Mouse (Mus musculus): ENCODE measurements around the gene Ap3b1. TPM values are rescaled to one million over a fixed set of nuclear protein-coding genes. Genes with fewer than 3 reads are reported as not detected.

Gene Ap3b1
- polyA plus RNA-seq, 1 experiment from 2014 or later = 15.7 TPM

DNA sequence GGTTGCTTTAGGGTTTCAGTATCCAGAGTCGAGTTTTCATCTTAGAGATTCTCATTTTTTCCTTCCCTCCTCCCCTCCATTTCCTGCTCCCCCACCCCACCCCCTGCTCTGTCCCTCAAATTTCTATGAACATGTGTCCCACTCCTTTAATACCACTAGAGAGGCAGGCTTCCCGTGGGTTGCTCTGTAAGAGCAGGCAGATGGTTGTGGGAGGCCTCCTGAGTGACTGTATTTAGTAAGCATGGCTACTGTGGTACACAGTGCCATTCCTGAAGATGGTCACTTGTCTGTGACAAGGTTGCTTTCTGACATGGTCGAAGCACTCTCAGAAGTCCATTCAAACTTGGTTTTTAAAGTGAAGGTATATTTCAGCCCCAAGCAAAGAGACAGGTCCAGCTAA, 147.7 kb downstream of the Ap3b1 start:
- Histone ChIP-seq H3K9ac (ENCODE audit: low read depth, low read length) (no peak overlapping the region), H3K4me2 (ENCODE audit: low read depth, low read length) (no peak overlapping the region), H3K36me3 (ENCODE audit: control insufficient read depth, insufficient read depth) (no peaks in the 10 kb centered on the region), H3K9me3 (replicated peaks; ENCODE audit: control insufficient read depth, low read length) (no peaks in the 10 kb centered on the region), H3K4me1 (ENCODE audit: control insufficient read depth, low read depth, low read length) (no peaks in the 10 kb centered on the region), H3K27me3 (ENCODE audit: control insufficient read depth, insufficient read depth, low read depth, low read length) (no peaks in the 10 kb centered on the region), H3K4me3 (ENCODE audit: low read depth, low read length) (no peak overlapping the region), H3K27ac (ENCODE audit: low read length) (no peak overlapping the region)
- WGBS (ENCODE audit: insufficient replicate concordance) = 66% methylated on average over 3 of the region's 3 CpGs
- ATAC-seq (ENCODE audit: low read depth) = no peak

DNA sequence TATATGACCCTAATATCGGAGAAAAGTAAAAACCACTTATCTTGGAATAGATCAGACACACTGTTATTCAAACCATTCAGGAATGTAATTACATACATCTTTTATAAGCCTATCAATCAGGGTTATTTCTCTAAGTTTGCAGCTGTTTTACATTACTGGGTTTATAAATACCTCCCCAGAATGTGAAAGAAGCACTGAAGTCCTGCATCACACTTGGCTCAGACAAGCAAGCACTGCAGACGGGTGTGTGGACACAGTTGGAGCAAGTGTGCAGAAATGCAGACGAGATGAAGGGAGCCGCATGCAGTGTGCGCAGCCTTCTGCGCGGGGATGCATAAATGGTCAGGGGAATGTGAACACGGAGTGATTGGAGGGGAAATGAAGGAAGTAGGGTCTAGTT, 149.6 kb downstream of the Ap3b1 start:
- WGBS (ENCODE audit: insufficient replicate concordance) = 85% methylated on average over 8 of the region's 8 CpGs
- ATAC-seq (ENCODE audit: low read depth) = no peak
- H3K4me3 ChIP-seq (ENCODE audit: low read depth, low read length) = no peak overlapping the region
- no peak overlapping the region for H3K4me2 ChIP-seq (ENCODE audit: low read depth, low read length)
- no peaks in the 10 kb centered on the region for H3K4me1 ChIP-seq (ENCODE audit: control insufficient read depth, low read depth, low read length)
- no peaks in the 10 kb centered on the region for H3K27me3 ChIP-seq (ENCODE audit: control insufficient read depth, insufficient read depth, low read depth, low read length)
- no peak overlapping the region for H3K27ac ChIP-seq (ENCODE audit: low read length)
- H3K36me3 ChIP-seq (ENCODE audit: control insufficient read depth, insufficient read depth) = no peaks in the 10 kb centered on the region
- no peak overlapping the region for H3K9ac ChIP-seq (ENCODE audit: low read depth, low read length)
- H3K9me3 ChIP-seq (replicated peaks; ENCODE audit: control insufficient read depth, low read length) = no peaks in the 10 kb centered on the region

DNA sequence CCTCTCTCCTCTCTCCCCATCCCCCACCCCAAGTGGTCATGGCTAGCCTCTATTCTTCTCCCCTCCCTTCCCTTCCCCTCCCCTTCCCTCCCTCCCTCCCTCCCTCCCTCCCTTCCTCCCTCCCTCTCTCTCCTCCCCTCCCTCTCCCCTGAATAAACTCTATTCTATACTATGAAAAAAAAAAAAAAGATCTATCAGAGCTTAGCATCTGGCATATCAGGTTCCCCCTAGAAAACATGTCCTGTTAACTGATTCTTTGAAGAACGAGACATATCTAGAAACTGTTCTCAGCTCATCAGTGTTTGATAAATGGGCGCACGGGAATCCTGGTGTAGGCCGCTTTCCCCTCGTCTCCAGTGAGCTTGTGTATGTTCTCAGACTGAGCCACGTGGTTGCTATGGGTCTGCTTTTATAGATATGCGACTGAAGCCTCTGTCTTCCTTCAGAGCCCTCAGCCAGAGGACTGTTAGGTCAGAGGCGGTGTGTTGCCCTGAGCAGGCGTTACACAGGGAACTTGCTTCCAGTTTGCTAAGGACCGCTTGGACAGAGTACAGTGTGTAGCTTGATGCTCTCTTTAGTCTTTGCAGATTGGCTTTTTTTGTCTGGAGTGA, 154.5 kb downstream of the Ap3b1 start:
- H3K4me3 ChIP-seq (ENCODE audit: low read depth, low read length) = no peak overlapping the region
- H3K9me3 ChIP-seq (replicated peaks; ENCODE audit: control insufficient read depth, low read length) = no peaks in the 10 kb centered on the region
- H3K27me3 ChIP-seq (ENCODE audit: control insufficient read depth, insufficient read depth, low read depth, low read length) = no peaks in the 10 kb centered on the region
- peak overlapping the region; percentile 2; the same call in 1 of the 2 replicates for H3K27ac ChIP-seq (ENCODE audit: low read length)
- 18% methylated on average over 10 of the region's 10 CpGs for WGBS (ENCODE audit: insufficient replicate concordance)
- ATAC-seq (ENCODE audit: low read depth) = peak; percentile 81
- no peak overlapping the region for H3K4me2 ChIP-seq (ENCODE audit: low read depth, low read length)
- peaks cover 9% of the 10 kb centered on the region for H3K4me1 ChIP-seq (ENCODE audit: control insufficient read depth, low read depth, low read length)
- H3K9ac ChIP-seq (ENCODE audit: low read depth, low read length) = no peak overlapping the region
- no peaks in the 10 kb centered on the region for H3K36me3 ChIP-seq (ENCODE audit: control insufficient read depth, insufficient read depth)

DNA sequence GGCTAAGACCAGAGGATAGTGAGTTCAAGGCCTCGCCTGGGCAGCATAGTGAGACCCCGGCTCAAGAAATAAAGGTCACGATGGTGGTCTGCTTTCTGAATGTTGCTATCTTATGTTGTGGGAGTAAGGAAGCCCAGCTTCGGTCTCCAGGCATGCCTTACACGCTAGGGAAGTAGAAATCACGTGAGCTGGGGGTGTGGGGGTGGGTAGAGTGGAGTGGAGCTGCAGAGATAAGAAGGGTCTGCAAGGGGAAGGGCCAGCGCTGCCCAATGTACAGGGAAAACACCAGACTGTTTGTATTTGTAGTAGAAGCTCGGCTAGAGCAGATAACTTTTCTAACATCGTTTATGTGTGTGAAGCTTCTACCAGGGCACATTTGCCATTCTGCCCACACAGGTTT, 155.1 kb downstream of the Ap3b1 start:
- Histone ChIP-seq H3K9ac (ENCODE audit: low read depth, low read length) (no peak overlapping the region), H3K27ac (ENCODE audit: low read length) (peak overlapping the region; percentile 40), H3K27me3 (ENCODE audit: control insufficient read depth, insufficient read depth, low read depth, low read length) (no peaks in the 10 kb centered on the region), H3K4me2 (ENCODE audit: low read depth, low read length) (no peak overlapping the region), H3K36me3 (ENCODE audit: control insufficient read depth, insufficient read depth) (no peaks in the 10 kb centered on the region), H3K9me3 (replicated peaks; ENCODE audit: control insufficient read depth, low read length) (no peaks in the 10 kb centered on the region), H3K4me3 (ENCODE audit: low read depth, low read length) (no peak overlapping the region), H3K4me1 (ENCODE audit: control insufficient read depth, low read depth, low read length) (peaks cover 9% of the 10 kb centered on the region)
- ATAC-seq (ENCODE audit: low read depth) = peak; percentile 73
- 25% methylated on average over 9 of the region's 9 CpGs for WGBS (ENCODE audit: insufficient replicate concordance)

DNA sequence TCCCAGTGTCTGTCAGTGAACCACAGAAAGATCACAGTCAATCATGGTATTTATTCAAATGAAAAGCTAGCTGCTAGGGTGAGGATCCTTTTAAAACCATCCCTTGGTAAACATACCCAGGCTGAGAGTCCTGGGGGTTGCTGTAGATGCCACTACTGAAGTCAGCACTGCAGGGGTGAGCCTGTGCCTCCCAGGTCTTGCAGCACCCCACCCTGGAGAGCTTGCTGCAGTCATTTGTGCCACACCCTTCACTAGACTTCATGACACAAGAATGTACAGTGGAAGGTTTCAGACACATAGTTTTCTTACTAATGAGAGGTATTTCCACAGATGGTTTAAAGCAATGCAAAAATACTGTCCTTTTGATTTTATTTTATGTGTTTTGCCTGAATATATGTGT, 156.2 kb downstream of the Ap3b1 start:
- Histone ChIP-seq H3K9me3 (replicated peaks; ENCODE audit: control insufficient read depth, low read length) (no peaks in the 10 kb centered on the region), H3K27ac (ENCODE audit: low read length) (no peak overlapping the region), H3K4me2 (ENCODE audit: low read depth, low read length) (0 out of 2 replicates have a peak overlapping the region, but pooled peaks have one; percentile 5), H3K9ac (ENCODE audit: low read depth, low read length) (no peak overlapping the region), H3K4me1 (ENCODE audit: control insufficient read depth, low read depth, low read length) (peaks cover 9% of the 10 kb centered on the region), H3K27me3 (ENCODE audit: control insufficient read depth, insufficient read depth, low read depth, low read length) (no peaks in the 10 kb centered on the region), H3K4me3 (ENCODE audit: low read depth, low read length) (no peak overlapping the region), H3K36me3 (ENCODE audit: control insufficient read depth, insufficient read depth) (no peaks in the 10 kb centered on the region)
- peak; percentile 55; the same call in 1 of the 2 replicates for ATAC-seq (ENCODE audit: low read depth)

DNA sequence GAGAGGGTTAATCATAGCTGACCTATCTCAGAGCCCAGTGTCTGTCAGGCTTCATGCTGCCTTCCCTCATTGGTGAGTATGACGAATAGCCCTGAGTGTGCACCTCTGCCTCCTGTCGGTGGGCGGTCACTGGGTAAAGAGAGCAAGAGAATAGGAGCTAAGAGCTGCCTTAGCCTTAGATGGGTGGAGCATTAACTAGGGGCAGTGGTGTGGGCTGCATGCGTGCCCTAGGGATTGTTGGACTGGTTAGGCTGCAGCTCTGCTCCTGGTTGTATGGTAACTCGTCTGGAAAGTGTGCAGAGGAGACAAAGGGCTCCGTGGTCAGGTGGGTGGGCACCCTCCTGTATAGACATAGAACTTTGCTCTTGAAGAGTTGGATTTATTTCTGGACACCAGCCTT, 157.8 kb downstream of the Ap3b1 start:
- Histone ChIP-seq H3K27ac (ENCODE audit: low read length) (no peak overlapping the region), H3K4me3 (ENCODE audit: low read depth, low read length) (no peak overlapping the region), H3K27me3 (ENCODE audit: control insufficient read depth, insufficient read depth, low read depth, low read length) (no peaks in the 10 kb centered on the region), H3K4me2 (ENCODE audit: low read depth, low read length) (no peak overlapping the region), H3K9me3 (replicated peaks; ENCODE audit: control insufficient read depth, low read length) (no peaks in the 10 kb centered on the region), H3K36me3 (ENCODE audit: control insufficient read depth, insufficient read depth) (no peaks in the 10 kb centered on the region), H3K9ac (ENCODE audit: low read depth, low read length) (no peak overlapping the region), H3K4me1 (ENCODE audit: control insufficient read depth, low read depth, low read length) (peaks cover 9% of the 10 kb centered on the region)
- no peak for ATAC-seq (ENCODE audit: low read depth)
- 60% methylated on average over 6 of the region's 6 CpGs for WGBS (ENCODE audit: insufficient replicate concordance)

DNA sequence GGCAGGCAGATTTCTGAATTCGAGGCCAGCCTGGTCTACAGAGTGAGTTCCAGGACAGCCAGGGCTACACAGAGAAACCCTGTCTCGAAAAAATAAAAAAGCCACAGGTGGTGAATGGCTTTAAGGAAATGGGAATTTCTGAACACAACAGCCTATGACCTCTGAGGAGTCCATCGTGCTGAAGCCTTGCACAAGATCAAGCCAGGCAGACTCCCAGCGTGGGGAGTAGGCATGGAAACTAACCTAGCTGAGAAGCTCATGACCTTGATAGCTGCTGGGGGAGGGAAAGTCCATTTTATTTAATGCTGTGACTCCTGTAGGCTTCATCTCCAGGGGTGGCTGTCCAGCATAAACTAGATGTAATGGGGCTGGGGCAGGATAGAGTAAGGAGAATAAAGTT, 159.4 kb downstream of the Ap3b1 start:
- Histone ChIP-seq H3K9me3 (replicated peaks; ENCODE audit: control insufficient read depth, low read length) (no peaks in the 10 kb centered on the region), H3K36me3 (ENCODE audit: control insufficient read depth, insufficient read depth) (no peaks in the 10 kb centered on the region), H3K4me1 (ENCODE audit: control insufficient read depth, low read depth, low read length) (peaks cover 9% of the 10 kb centered on the region), H3K4me2 (ENCODE audit: low read depth, low read length) (no peak overlapping the region), H3K4me3 (ENCODE audit: low read depth, low read length) (no peak overlapping the region), H3K9ac (ENCODE audit: low read depth, low read length) (no peak overlapping the region), H3K27me3 (ENCODE audit: control insufficient read depth, insufficient read depth, low read depth, low read length) (no peaks in the 10 kb centered on the region), H3K27ac (ENCODE audit: low read length) (no peak overlapping the region)
- no peak for ATAC-seq (ENCODE audit: low read depth)
- 73% methylated on average over 4 of the region's 4 CpGs for WGBS (ENCODE audit: insufficient replicate concordance)

DNA sequence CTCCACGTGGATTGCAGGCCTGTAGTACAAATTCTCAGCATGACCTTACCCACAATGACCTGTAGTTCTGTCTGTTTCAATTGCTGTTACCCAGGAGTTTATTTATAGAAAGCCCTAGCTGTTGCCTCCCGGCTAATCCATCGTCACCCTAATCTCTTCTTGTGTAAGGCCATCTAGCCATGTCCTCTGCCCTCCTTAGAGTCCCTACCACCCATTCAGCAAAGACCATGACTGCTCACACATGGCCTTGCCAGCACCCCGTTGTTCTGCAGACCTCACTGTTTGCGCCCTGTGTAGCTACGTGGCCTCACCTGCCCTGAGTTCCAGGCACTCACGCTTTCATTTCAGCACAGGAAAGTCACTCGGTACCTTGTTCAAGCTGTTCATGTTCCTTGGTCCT, 160.5 kb downstream of the Ap3b1 start:
- WGBS (ENCODE audit: insufficient replicate concordance) = 78% methylated on average over 8 of the region's 8 CpGs
- ATAC-seq (ENCODE audit: low read depth) = no peak

DNA sequence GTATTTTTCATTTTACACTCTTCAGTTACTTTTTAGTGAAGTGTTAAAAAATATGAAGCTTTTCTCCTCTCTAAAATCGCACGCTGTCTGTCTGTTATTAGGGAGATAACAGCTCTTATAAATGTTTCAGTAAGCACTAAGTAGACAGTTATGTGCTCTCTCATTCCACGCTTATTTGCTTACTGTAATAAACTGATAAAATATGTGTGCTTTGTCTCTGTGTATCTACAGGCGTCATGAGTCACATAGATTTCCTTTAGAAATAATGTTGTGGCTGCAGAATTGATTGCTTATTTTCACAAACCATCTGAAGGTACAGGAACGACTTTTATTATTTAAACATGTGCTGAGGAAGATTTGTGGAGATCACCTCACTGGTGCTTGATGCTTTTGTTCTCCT, 164.5 kb downstream of the Ap3b1 start:
- Histone ChIP-seq H3K9ac (ENCODE audit: low read depth, low read length) (no peak overlapping the region), H3K36me3 (ENCODE audit: control insufficient read depth, insufficient read depth) (no peaks in the 10 kb centered on the region; the same call in 1 of the 2 replicates), H3K4me3 (ENCODE audit: low read depth, low read length) (no peak overlapping the region), H3K27me3 (ENCODE audit: control insufficient read depth, insufficient read depth, low read depth, low read length) (no peaks in the 10 kb centered on the region), H3K4me2 (ENCODE audit: low read depth, low read length) (0 out of 2 replicates have a peak overlapping the region, but pooled peaks have one; percentile 5), H3K9me3 (replicated peaks; ENCODE audit: control insufficient read depth, low read length) (no peaks in the 10 kb centered on the region), H3K27ac (ENCODE audit: low read length) (no peak overlapping the region), H3K4me1 (ENCODE audit: control insufficient read depth, low read depth, low read length) (peaks cover 2% of the 10 kb centered on the region)
- ATAC-seq (ENCODE audit: low read depth) = peak; percentile 56
- WGBS (ENCODE audit: insufficient replicate concordance) = 22% methylated on average over 5 of the region's 5 CpGs

More for the DNA sequence above, 160.5 kb downstream of the Ap3b1 start:
- Histone ChIP-seq H3K9ac (ENCODE audit: low read depth, low read length) (no peak overlapping the region), H3K4me1 (ENCODE audit: control insufficient read depth, low read depth, low read length) (peaks cover 3% of the 10 kb centered on the region), H3K36me3 (ENCODE audit: control insufficient read depth, insufficient read depth) (no peaks in the 10 kb centered on the region), H3K9me3 (replicated peaks; ENCODE audit: control insufficient read depth, low read length) (no peaks in the 10 kb centered on the region), H3K4me3 (ENCODE audit: low read depth, low read length) (no peak overlapping the region), H3K27me3 (ENCODE audit: control insufficient read depth, insufficient read depth, low read depth, low read length) (no peaks in the 10 kb centered on the region), H3K27ac (ENCODE audit: low read length) (no peak overlapping the region), H3K4me2 (ENCODE audit: low read depth, low read length) (no peak overlapping the region)
